In genomic region chr9:46329801-46330585, GRCm38 (mm10) we compare ENCODE assay signal across 14 mouse cellular contexts. TPM values are rescaled to one million over a fixed set of nuclear protein-coding genes. Genes with fewer than 3 reads are reported as not detected.
DNase-seq lines count a peak whose midpoint lies in the region; ATAC-seq and TF ChIP-seq lines count a peak whose summit lies in the region.
"Had no signal": no experiment of that assay in that cellular context is flagged by ENCODE, and none has a peak within 500 bp of the region (broad histone marks: within the 10 kb centered on the region; RNA-seq: fewer than 3 reads in every experiment).

No protein-coding gene starts in this region.

- peak; percentile 48 for TF ChIP-seq CTCF in layer of hippocampus, adult 2 months (conservative IDR thresholded peaks at IDR 0.05)

- ATAC-seq in forebrain, embryonic 16.5 days, result no peak
- no peak for ATAC-seq in embryonic facial prominence, embryonic 11.5 days (replicated peaks; ENCODE audit: insufficient number of reproducible peaks, low FRiP score, low TSS enrichment, low read depth)
- no peak for ATAC-seq in midbrain, embryonic 12.5 days (ENCODE audit: low FRiP score, low read depth)

- peaks cover 57% of the 10 kb centered on the region for H3K27me3 ChIP-seq in forebrain, embryonic 10.5 days (ENCODE audit: poor library complexity, severe bottlenecking)
- no peaks in the 10 kb centered on the region for H3K27me3 ChIP-seq in forebrain, embryonic 16.5 days (replicated peaks; ENCODE audit: control insufficient read depth, insufficient read depth, low read length)
- H3K27me3 ChIP-seq in embryonic facial prominence, embryonic 11.5 days (ENCODE audit: control insufficient read depth, insufficient read depth, low read length), result no peaks in the 10 kb centered on the region
- H3K27me3 ChIP-seq in midbrain, embryonic 12.5 days, result peaks cover 38% of the 10 kb centered on the region

- no peak overlapping the region for H3K9ac ChIP-seq in forebrain, embryonic 16.5 days (replicated peaks; ENCODE audit: low read depth, low read length)
- H3K9ac ChIP-seq in embryonic facial prominence, embryonic 11.5 days (replicated peaks; ENCODE audit: low read length), result no peak overlapping the region
- H3K9ac ChIP-seq in midbrain, embryonic 12.5 days (replicated peaks), result no peak overlapping the region
- H3K9ac ChIP-seq: liver, embryonic 15.5 days had no signal

- peaks cover 44% of the 10 kb centered on the region for H3K4me1 ChIP-seq in forebrain, embryonic 10.5 days
- H3K4me1 ChIP-seq in forebrain, embryonic 16.5 days (replicated peaks; ENCODE audit: control insufficient read depth, insufficient read depth, low read length), result peaks cover 20% of the 10 kb centered on the region
- H3K4me1 ChIP-seq in embryonic facial prominence, embryonic 11.5 days (ENCODE audit: control insufficient read depth, insufficient read depth, low read length), result peaks cover 6% of the 10 kb centered on the region
- peaks cover 27% of the 10 kb centered on the region for H3K4me1 ChIP-seq in midbrain, embryonic 12.5 days

- H3K27ac ChIP-seq in forebrain, embryonic 10.5 days, result peak overlapping the region; percentile 90
- H3K27ac ChIP-seq in forebrain, embryonic 16.5 days (ENCODE audit: low read length), result no peak overlapping the region
- peak overlapping the region; percentile 89; the same call in 1 of the 2 replicates for H3K27ac ChIP-seq in layer of hippocampus, adult 2 months
- H3K27ac ChIP-seq in embryonic facial prominence, embryonic 11.5 days (replicated peaks; ENCODE audit: low read depth, low read length), result peak overlapping the region; percentile 62; the same call in 1 of the 2 replicates
- peak overlapping the region; percentile 91; the same call in 1 of the 2 replicates for H3K27ac ChIP-seq in midbrain, embryonic 12.5 days (replicated peaks)
- H3K27ac ChIP-seq: liver, embryonic 15.5 days had no signal

- no peak overlapping the region for H3K4me2 ChIP-seq in forebrain, embryonic 16.5 days (ENCODE audit: low read length)
- H3K4me2 ChIP-seq in embryonic facial prominence, embryonic 11.5 days (ENCODE audit: low read depth, low read length), result no peak overlapping the region
- peak overlapping the region; percentile 45; the same call in 1 of the 2 replicates for H3K4me2 ChIP-seq in midbrain, embryonic 12.5 days (replicated peaks)

- H3K9me3 ChIP-seq in forebrain, embryonic 10.5 days, result no peaks in the 10 kb centered on the region
- H3K9me3 ChIP-seq in forebrain, embryonic 16.5 days (ENCODE audit: control insufficient read depth, low read length), result no peaks in the 10 kb centered on the region
- H3K9me3 ChIP-seq in embryonic facial prominence, embryonic 11.5 days (replicated peaks; ENCODE audit: control insufficient read depth, low read length), result no peaks in the 10 kb centered on the region
- no peaks in the 10 kb centered on the region for H3K9me3 ChIP-seq in midbrain, embryonic 12.5 days
- H3K9me3 ChIP-seq: liver, embryonic 15.5 days had no signal

- H3K36me3 ChIP-seq in forebrain, embryonic 10.5 days (replicated peaks), result no peaks in the 10 kb centered on the region
- no peaks in the 10 kb centered on the region for H3K36me3 ChIP-seq in forebrain, embryonic 16.5 days (ENCODE audit: control insufficient read depth, insufficient read depth)
- no peaks in the 10 kb centered on the region for H3K36me3 ChIP-seq in embryonic facial prominence, embryonic 11.5 days (replicated peaks; ENCODE audit: control insufficient read depth, insufficient read depth, low read depth, low read length)
- no peaks in the 10 kb centered on the region for H3K36me3 ChIP-seq in midbrain, embryonic 12.5 days
- H3K36me3 ChIP-seq: liver, embryonic 15.5 days had no signal

- peak overlapping the region; percentile 45; the same call in 1 of the 2 replicates for H3K4me3 ChIP-seq in forebrain, embryonic 10.5 days
- H3K4me3 ChIP-seq in forebrain, embryonic 16.5 days (replicated peaks; ENCODE audit: low read length), result no peak overlapping the region
- no peak overlapping the region for H3K4me3 ChIP-seq in layer of hippocampus, adult 2 months
- no peak overlapping the region for H3K4me3 ChIP-seq in embryonic facial prominence, embryonic 11.5 days (ENCODE audit: low read depth, low read length)
- no peak overlapping the region for H3K4me3 ChIP-seq in midbrain, embryonic 12.5 days
- H3K4me3 ChIP-seq: myocyte had no signal

- DNase-seq in forebrain, embryonic 10.5 days (ENCODE audit: extremely low spot score, low spot score), result no peak
- DNase-seq in layer of hippocampus, adult 2 months (ENCODE audit: low spot score in 2 of 2), result no peak
- no peak for DNase-seq in layer of hippocampus, postnatal 36 days
- DNase-seq in embryonic facial prominence, embryonic 11.5 days (ENCODE audit: low spot score), result peak; percentile 30
- no peak for DNase-seq in layer of hippocampus, postnatal 14 days (ENCODE audit: low spot score in 2 of 2)
- DNase-seq in ovary, postnatal 14 days (ENCODE audit: low spot score), result no peak
- DNase-seq: B cell, adult 2 months; gastrocnemius, postnatal 14 days had no signal

- 10% methylated on average over 24 of the region's 24 CpGs for WGBS in forebrain, embryonic 10.5 days
- WGBS in forebrain, embryonic 16.5 days, result 19% methylated on average over 24 of the region's 24 CpGs
- 17% methylated on average over 24 of the region's 24 CpGs for WGBS in embryonic facial prominence, embryonic 11.5 days
- 14% methylated on average over 24 of the region's 24 CpGs for WGBS in midbrain, embryonic 12.5 days

RNA-seq across cellular contexts. Expression of gene 4931429L15Rik, which starts 10.2 kb away (rescaled TPM):
- 0.22 TPM in 1 of 2 replicates, not detected in the other for polyA plus RNA-seq in forebrain, embryonic 10.5 days (2016; fragmentation: Nextera tagmentation; extraction: Ambion mirVana)
- not detected in 2 replicates for polyA plus RNA-seq in forebrain, embryonic 16.5 days (2015; fragmentation: Nextera tagmentation; extraction: Ambion mirVana)
- not detected for total RNA-seq in layer of hippocampus, adult 2 months (2021)
- total RNA-seq in layer of hippocampus, postnatal 36 days (2021), result not detected
- polyA plus RNA-seq in embryonic facial prominence, embryonic 11.5 days (2014; fragmentation: Nextera tagmentation; extraction: Ambion mirVana), result not detected in 2 replicates
- not detected in 2 replicates for polyA plus RNA-seq in midbrain, embryonic 12.5 days (2016; fragmentation: Nextera tagmentation; extraction: Ambion mirVana)
- total RNA-seq in layer of hippocampus, postnatal 14 days (2021), result not detected
- total RNA-seq: gastrocnemius, postnatal 14 days; layer of hippocampus, adult 18-20 months had no signal
- polyA plus RNA-seq: liver, embryonic 15.5 days; myocyte; spleen, adult 2 months had no signal

RNA-seq across cellular contexts. Expression of gene Bud13, which starts 47.2 kb away (rescaled TPM):
- polyA plus RNA-seq in forebrain, embryonic 10.5 days (2016; fragmentation: Nextera tagmentation; extraction: Ambion mirVana), result 32.3 and 33.0 TPM in 2 replicates
- polyA plus RNA-seq in forebrain, embryonic 16.5 days (2015; fragmentation: Nextera tagmentation; extraction: Ambion mirVana), result 17.9 and 19.9 TPM in 2 replicates
- 10 to 100 TPM; 13.5 to 14.4 TPM for total RNA-seq in layer of hippocampus, adult 2 months (2021)
- total RNA-seq in layer of hippocampus, postnatal 36 days (2021), result 10 to 100 TPM; 11.1 to 12.1 TPM
- 34.0 and 34.4 TPM in 2 replicates for polyA plus RNA-seq in embryonic facial prominence, embryonic 11.5 days (2014; fragmentation: Nextera tagmentation; extraction: Ambion mirVana)
- polyA plus RNA-seq in midbrain, embryonic 12.5 days (2016; fragmentation: Nextera tagmentation; extraction: Ambion mirVana), result 23.2 and 24.7 TPM in 2 replicates
- total RNA-seq in layer of hippocampus, postnatal 14 days (2021), result 10 to 100 TPM in 1 of 2 experiments, 1 to 10 TPM in 1; 9.0 to 10.8 TPM

RNA-seq across cellular contexts. Expression of gene Zpr1, which starts 57.1 kb away (rescaled TPM):
- polyA plus RNA-seq in forebrain, embryonic 10.5 days (2016; fragmentation: Nextera tagmentation; extraction: Ambion mirVana), result 70.9 and 76.7 TPM in 2 replicates
- polyA plus RNA-seq in forebrain, embryonic 16.5 days (2015; fragmentation: Nextera tagmentation; extraction: Ambion mirVana), result 77.7 and 80.6 TPM in 2 replicates
- total RNA-seq in layer of hippocampus, adult 2 months (2021), result 10 to 100 TPM; 34.4 to 41.1 TPM
- 10 to 100 TPM; 37.9 to 40.6 TPM for total RNA-seq in layer of hippocampus, postnatal 36 days (2021)
- 65.9 and 67.1 TPM in 2 replicates for polyA plus RNA-seq in embryonic facial prominence, embryonic 11.5 days (2014; fragmentation: Nextera tagmentation; extraction: Ambion mirVana)
- 58.3 and 63.2 TPM in 2 replicates for polyA plus RNA-seq in midbrain, embryonic 12.5 days (2016; fragmentation: Nextera tagmentation; extraction: Ambion mirVana)
- 10 to 100 TPM; 33.3 to 36.2 TPM for total RNA-seq in layer of hippocampus, postnatal 14 days (2021)
